16 mouse cellular contexts compared by ENCODE assay signal in genomic region chr3:89598967-89599366, GRCm38 (mm10).
A peak's percentile ranks its signal among the peaks of the same experiment; 100 is the strongest.
DNase-seq lines count a peak whose midpoint lies in the region; ATAC-seq and TF ChIP-seq lines count a peak whose summit lies in the region.
"Had no signal": no experiment of that assay in that cellular context is flagged by ENCODE, and none has a peak within 500 bp of the region (broad histone marks: within the 10 kb centered on the region; RNA-seq: fewer than 3 reads in every experiment).

No protein-coding gene starts in this region.

- no peaks in the 10 kb centered on the region for H3K4me1 ChIP-seq in kidney, adult 2 months (ENCODE audit: control insufficient read depth, insufficient read depth, low read length)
- peaks cover 2% of the 10 kb centered on the region; the same call in 1 of the 2 replicates for H3K4me1 ChIP-seq in testis, adult 2 months (ENCODE audit: control insufficient read depth, insufficient read depth, low read length)
- no peaks in the 10 kb centered on the region for H3K4me1 ChIP-seq in bone marrow, adult 2 months (ENCODE audit: control insufficient read depth, insufficient read depth, low read length)
- H3K4me1 ChIP-seq in forebrain, embryonic 14.5 days (ENCODE audit: control insufficient read depth, insufficient read depth, low read length): no peaks in the 10 kb centered on the region
- H3K4me1 ChIP-seq: megakaryocyte, embryonic 14.5 days; stomach, embryonic 15.5 days had no signal

- peaks cover 3% of the 10 kb centered on the region; the same call in 1 of the 2 replicates for H3K9me3 ChIP-seq in forebrain, embryonic 14.5 days (replicated peaks; ENCODE audit: control insufficient read depth, low read length)
- H3K9me3 ChIP-seq: hindbrain, embryonic 15.5 days; stomach, embryonic 15.5 days had no signal

- no peak overlapping the region for H3K4me3 ChIP-seq in kidney, adult 2 months (ENCODE audit: insufficient read depth, low read depth, low read length)
- H3K4me3 ChIP-seq in testis, adult 2 months (ENCODE audit: control insufficient read depth, low read depth, low read length): peak overlapping the region; percentile 32
- no peak overlapping the region for H3K4me3 ChIP-seq in bone marrow, adult 2 months (replicated peaks; ENCODE audit: control insufficient read depth, low read depth, low read length)
- H3K4me3 ChIP-seq in forebrain, embryonic 14.5 days (ENCODE audit: low read depth, low read length): no peak overlapping the region
- H3K4me3 ChIP-seq: hindbrain, embryonic 15.5 days; limb, embryonic 12.5 days; megakaryocyte, embryonic 14.5 days; stomach, embryonic 15.5 days had no signal

- H3K4me2 ChIP-seq in forebrain, embryonic 14.5 days (ENCODE audit: low read length): no peak overlapping the region
- H3K4me2 ChIP-seq: hindbrain, embryonic 15.5 days; limb, embryonic 12.5 days; stomach, embryonic 15.5 days had no signal

- ATAC-seq in forebrain, embryonic 14.5 days: no peak
- ATAC-seq: forebrain, embryonic 16.5 days had no signal

- no peak for TF ChIP-seq POLR2A in kidney, adult 2 months (IDR thresholded peaks at IDR 0.05; ENCODE audit: low read depth, low read length)
- no peak for TF ChIP-seq POLR2A in testis, adult 2 months (IDR thresholded peaks at IDR 0.05; ENCODE audit: control insufficient read depth, low read depth, low read length)
- TF ChIP-seq POLR2A in bone marrow, adult 2 months (IDR thresholded peaks at IDR 0.05; ENCODE audit: borderline replicate concordance, control insufficient read depth, low read depth, low read length): no peak

- no peaks in the 10 kb centered on the region for H3K27me3 ChIP-seq in kidney, adult 2 months (replicated peaks; ENCODE audit: control insufficient read depth, insufficient read depth, low read length)
- no peaks in the 10 kb centered on the region for H3K27me3 ChIP-seq in testis, adult 2 months (ENCODE audit: control insufficient read depth, insufficient read depth, low read length)
- no peaks in the 10 kb centered on the region for H3K27me3 ChIP-seq in forebrain, embryonic 14.5 days (replicated peaks; ENCODE audit: control insufficient read depth, insufficient read depth, low read length)
- H3K27me3 ChIP-seq: hindbrain, embryonic 15.5 days; limb, embryonic 12.5 days; stomach, embryonic 15.5 days had no signal

- DNase-seq in kidney, adult 2 months: no peak
- DNase-seq in kidney, postnatal 4 days: no peak
- DNase-seq in testis, postnatal 10 days (ENCODE audit: low spot score): no peak
- DNase-seq in natural killer cell, adult 2 months (ENCODE audit: low spot score in 2 of 2): no peak
- no peak for DNase-seq in forebrain, embryonic 14.5 days (ENCODE audit: low spot score)
- DNase-seq: adrenal gland, postnatal 14 days; cerebellum, postnatal 14 days; gastrocnemius, postnatal 14 days; heart, postnatal 14 days had no signal

- no peak overlapping the region for H3K27ac ChIP-seq in kidney, adult 2 months (ENCODE audit: insufficient read depth, low read depth, low read length)
- H3K27ac ChIP-seq in testis, adult 2 months (ENCODE audit: control insufficient read depth, insufficient read depth, low read depth, low read length): no peak overlapping the region
- H3K27ac ChIP-seq in bone marrow, adult 2 months (ENCODE audit: control insufficient read depth, insufficient read depth, low read depth, low read length, poor library complexity): no peak overlapping the region
- H3K27ac ChIP-seq in forebrain, embryonic 14.5 days (ENCODE audit: low read depth, low read length): no peak overlapping the region
- H3K27ac ChIP-seq: hindbrain, embryonic 15.5 days; limb, embryonic 12.5 days; stomach, embryonic 15.5 days had no signal

- 97% methylated on average over 7 of the region's 7 CpGs for WGBS in kidney, adult 2 months
- 83% methylated on average over 7 of the region's 7 CpGs for WGBS in bone marrow, adult 2 months
- 92% methylated on average over 7 of the region's 7 CpGs for WGBS in forebrain, embryonic 14.5 days

- H3K36me3 ChIP-seq in kidney, adult 2 months (ENCODE audit: control insufficient read depth, insufficient read depth, low read length): no peaks in the 10 kb centered on the region
- H3K36me3 ChIP-seq in testis, adult 2 months (ENCODE audit: control insufficient read depth, insufficient read depth, low read length): no peaks in the 10 kb centered on the region
- H3K36me3 ChIP-seq in forebrain, embryonic 14.5 days (ENCODE audit: control insufficient read depth, insufficient read depth, low read length): no peaks in the 10 kb centered on the region
- H3K36me3 ChIP-seq: hindbrain, embryonic 15.5 days; limb, embryonic 12.5 days; stomach, embryonic 15.5 days had no signal

- H3K9ac ChIP-seq in forebrain, embryonic 14.5 days (ENCODE audit: low read length): no peak overlapping the region
- H3K9ac ChIP-seq: hindbrain, embryonic 15.5 days; limb, embryonic 12.5 days; stomach, embryonic 15.5 days had no signal

- TF ChIP-seq CTCF in kidney, adult 2 months (conservative IDR thresholded peaks at IDR 0.05; ENCODE audit: insufficient read depth, insufficient read length, low read depth, low read length): 0 out of 2 replicates have a peak, but pooled peaks have one; percentile 6
- TF ChIP-seq CTCF in testis, adult 2 months (IDR thresholded peaks at IDR 0.05; ENCODE audit: control insufficient read depth, insufficient read depth, insufficient replicate concordance, low read depth, low read length): peak; percentile 35; the same call in 1 of the 2 replicates
- 0 out of 2 replicates have a peak, but pooled peaks have one; percentile 4 for TF ChIP-seq CTCF in bone marrow, adult 2 months (IDR thresholded peaks at IDR 0.05; ENCODE audit: control insufficient read depth, insufficient read depth, low read length)
